Mouse (Mus musculus) limb, embryonic 10.5 days (tissue): ENCODE results near the gene Pitpnm2. TPM values are rescaled to one million over a fixed set of nuclear protein-coding genes. Genes with fewer than 3 reads are reported as not detected.
A peak's percentile ranks its signal among the peaks of the same experiment; 100 is the strongest.

Experiments used
- DNase-seq: peaks from one replicate; pipeline ENCODE4 v3.0.0-alpha.2; 2017; ENCODE audit warnings: low spot score
- H3K27ac ChIP-seq: fragments of 300-500 bp; sonication (generic); 2 replicates; pipeline ENCODE4 v1.5.1; 2016; ENCODE audit warnings: mild to moderate bottlenecking
- H3K27me3 ChIP-seq: fragments of 300-500 bp; sonication (generic); 2 replicates; pipeline ENCODE4 v1.6.1; 2016; ENCODE audit warnings: low read depth, mild to moderate bottlenecking; ENCODE audit not compliant: poor library complexity, severe bottlenecking
- H3K36me3 ChIP-seq: fragments of 300-500 bp; sonication (generic); 2 replicates; pipeline ENCODE4 v1.6.1; 2016; ENCODE audit warnings: mild to moderate bottlenecking, moderate library complexity
- H3K4me1 ChIP-seq: fragments of 300-500 bp; sonication (generic); 2 replicates; pipeline ENCODE4 v1.6.1; 2016
- H3K4me3 ChIP-seq: fragments of 300-500 bp; sonication (generic); 2 replicates; pipeline ENCODE4 v1.5.1; 2016; ENCODE audit warnings: mild to moderate bottlenecking, moderate library complexity
- H3K9me3 ChIP-seq: fragments of 300-500 bp; sonication (generic); replicated peaks from 2 replicates; pipeline ENCODE4 v1.6.1; 2016; ENCODE audit warnings: mild to moderate bottlenecking
- WGBS: fragments of 180-500 bp; shearing (Covaris S2); methylation state at CpG from one replicate; pipeline ENCODE4 v1.1.7; 2016; 5-methylcytosine and 5-hydroxymethylcytosine counted together
- polyA plus RNA-seq: library from polyadenylated mRNA; unstranded; fragments of >200 nt; fragmentation: Nextera tagmentation; extraction: Ambion mirVana; gene quantifications from 2 replicates; pipeline ENCODE4 v1.2.1, GENCODE M21; 2016

Pitpnm2 gene
- polyA plus RNA-seq, 1 experiment from 2014 or later: 2.0 TPM

DNA sequence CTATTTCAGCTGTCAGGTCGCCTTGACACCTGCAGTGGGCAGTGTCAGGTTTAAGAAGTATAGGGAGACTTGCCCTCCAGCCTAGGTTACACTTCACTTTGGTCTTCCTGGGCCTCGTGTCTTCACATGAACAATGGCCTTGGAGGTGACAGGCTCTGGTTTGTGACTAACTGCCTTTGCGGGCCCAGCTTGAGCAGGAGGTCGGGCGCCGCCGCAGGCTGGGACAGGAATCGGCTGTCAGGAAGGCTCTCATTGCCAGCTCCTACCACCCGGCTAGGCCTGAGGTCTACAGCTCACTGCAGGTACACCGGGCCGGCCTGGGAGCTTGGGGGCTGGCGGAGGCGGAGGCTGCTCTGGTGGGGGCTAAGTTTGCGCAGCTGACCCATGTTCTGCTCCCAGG, 136.5 kb downstream of the Pitpnm2 start:
- Histone ChIP-seq H3K27me3 (no peaks in the 10 kb centered on the region), H3K36me3 (peaks cover 23% of the 10 kb centered on the region), H3K4me1 (peaks cover 46% of the 10 kb centered on the region), H3K27ac (peak overlapping the region; percentile 90), H3K9me3 (no peaks in the 10 kb centered on the region), H3K4me3 (peak overlapping the region; percentile 87)
- WGBS: 24% methylated on average over 14 of the region's 14 CpGs
- DNase-seq: peak; percentile 64

DNA sequence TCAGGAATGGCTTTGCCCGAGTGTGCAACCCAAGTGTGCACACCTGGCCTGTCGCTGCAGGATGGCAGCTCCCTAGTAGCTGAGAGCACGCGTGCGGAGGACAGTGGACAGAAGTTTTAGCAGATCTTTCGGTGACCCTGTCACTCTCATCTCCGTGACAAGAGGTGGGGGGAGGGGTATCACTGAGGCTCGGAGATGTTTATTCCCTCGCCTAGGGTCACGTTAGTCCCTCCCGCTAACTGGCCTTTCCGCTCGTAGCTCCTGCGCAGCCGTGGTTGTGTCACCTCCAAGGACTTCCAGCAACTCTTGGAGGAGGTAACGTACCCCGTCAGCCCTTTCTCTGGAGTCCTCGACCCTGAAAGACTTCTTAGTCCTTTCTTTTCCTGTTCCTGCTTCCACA, 137.0 kb downstream of the Pitpnm2 start:
- no peak for DNase-seq
- peaks cover 41% of the 10 kb centered on the region for H3K4me1 ChIP-seq
- peak overlapping the region; percentile 87 for H3K4me3 ChIP-seq
- peak overlapping the region; percentile 90 for H3K27ac ChIP-seq
- peaks cover 18% of the 10 kb centered on the region for H3K36me3 ChIP-seq
- 1% methylated on average over 18 of the region's 18 CpGs for WGBS
- H3K9me3 ChIP-seq: no peaks in the 10 kb centered on the region
- no peaks in the 10 kb centered on the region for H3K27me3 ChIP-seq

DNA sequence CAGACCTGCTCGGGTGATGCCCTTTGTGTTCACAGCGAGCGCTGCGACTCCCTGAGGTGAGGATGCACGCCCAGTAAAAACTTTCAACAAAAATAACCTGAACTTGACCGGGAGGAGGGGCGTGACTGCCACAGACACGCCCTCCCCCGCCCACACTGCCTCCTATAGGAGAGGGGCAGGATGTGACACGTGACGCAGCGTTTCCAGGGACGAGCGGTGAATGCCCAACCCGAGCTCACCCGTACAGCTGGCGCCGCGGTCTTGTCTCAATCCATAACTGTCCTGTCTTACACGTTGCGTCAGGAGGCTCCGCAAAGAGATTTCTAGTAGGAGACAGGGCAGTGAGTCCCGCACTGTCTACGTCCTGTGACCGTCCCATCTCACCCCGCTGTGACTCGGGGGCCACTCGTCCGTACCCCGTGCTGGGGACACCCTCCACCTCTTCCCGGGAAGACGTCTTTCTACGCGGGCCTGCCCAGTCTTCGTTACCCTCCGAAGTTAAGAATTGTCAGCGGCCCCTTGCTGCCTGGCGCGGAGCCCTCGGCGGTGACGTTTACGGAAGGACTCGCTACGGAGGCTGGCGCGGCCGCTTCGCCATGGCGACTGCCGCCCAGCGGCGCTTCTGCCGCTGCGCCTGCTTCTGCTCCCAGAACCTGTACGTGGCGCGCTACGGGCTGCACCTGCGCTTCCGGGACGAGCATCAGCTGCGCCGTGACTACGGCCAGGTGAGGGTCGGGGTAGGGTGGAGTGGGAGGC, 137.6 kb downstream of the Pitpnm2 start, which contains the start of gene Ogfod2:
TSS of gene Ogfod2 (plus strand) at position 556 of the 756 bp plus-strand sequence.
- under 1% methylated on average over 66 of the region's 66 CpGs for WGBS
- H3K4me3 ChIP-seq: peak within 1 kb of the TSS; percentile 87
- no peaks in the 10 kb centered on the region for H3K9me3 ChIP-seq
- peak; percentile 98 for DNase-seq
- H3K27me3 ChIP-seq: no peaks in the 10 kb centered on the region
- H3K27ac ChIP-seq: peak within 1 kb of the TSS; percentile 90
- peaks cover 35% of the 10 kb centered on the region for H3K4me1 ChIP-seq
- H3K36me3 ChIP-seq: peaks cover 12% of the 10 kb centered on the region; the same call in 1 of the 2 replicates

DNA sequence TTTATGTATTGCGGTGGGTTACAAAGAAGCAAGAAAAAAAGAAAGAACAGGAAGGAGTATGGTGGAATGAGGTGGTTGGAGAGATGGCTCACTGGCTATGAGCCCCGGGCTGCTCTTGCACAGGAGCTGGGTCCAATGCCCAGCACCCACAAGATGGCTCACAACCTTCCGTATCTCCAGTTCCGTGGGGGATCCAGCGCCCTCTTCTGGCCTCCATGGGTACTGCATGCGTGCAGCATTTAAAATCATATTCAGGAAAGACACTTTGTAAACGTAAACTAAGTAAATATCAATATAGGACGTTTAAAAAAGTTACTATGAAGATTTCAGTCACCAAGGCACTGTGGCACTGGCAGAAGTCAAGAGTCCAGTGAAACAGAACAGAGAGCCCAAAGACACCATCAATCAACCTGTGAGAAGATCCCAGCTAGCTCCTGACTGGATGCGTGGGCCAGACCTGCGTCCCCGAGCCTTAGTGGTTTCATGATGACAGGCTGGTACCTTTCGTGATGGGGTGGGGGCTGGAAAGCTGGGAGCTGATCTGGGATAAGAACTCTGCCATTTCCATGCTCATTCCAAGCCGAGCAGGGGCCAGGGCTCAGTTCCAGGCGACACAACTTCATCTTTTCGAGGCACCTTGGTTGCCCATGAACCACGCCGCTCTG, 138.4 kb downstream of the Pitpnm2 start:
- peak overlapping the region; percentile 87 for H3K4me3 ChIP-seq
- DNase-seq: peak; percentile 68
- peak overlapping the region; percentile 90 for H3K27ac ChIP-seq
- WGBS: 33% methylated on average over 17 of the region's 17 CpGs
- peaks cover 10% of the 10 kb centered on the region; the same call in 1 of the 2 replicates for H3K36me3 ChIP-seq
- H3K27me3 ChIP-seq: no peaks in the 10 kb centered on the region
- H3K4me1 ChIP-seq: peaks cover 28% of the 10 kb centered on the region
- no peaks in the 10 kb centered on the region for H3K9me3 ChIP-seq

DNA sequence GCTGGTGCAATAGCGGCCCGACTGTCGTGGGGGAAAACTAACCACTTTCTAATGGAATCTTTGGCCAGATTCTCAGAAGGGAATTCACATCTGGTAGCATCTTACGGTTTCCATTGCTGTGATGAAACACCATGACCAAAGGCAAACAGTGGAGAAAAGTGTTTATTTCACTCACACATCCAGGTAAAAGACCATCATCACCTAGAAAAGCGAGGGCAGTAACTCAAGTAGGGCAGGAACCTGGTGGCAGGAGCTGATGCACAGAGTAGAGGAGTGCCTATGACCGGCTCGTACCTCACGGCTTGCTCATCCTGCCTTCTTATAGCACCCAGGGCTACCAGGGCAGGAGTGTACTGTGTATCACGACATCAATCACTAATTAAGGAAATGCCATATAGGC, 146.0 kb downstream of the Pitpnm2 start:
- H3K4me3 ChIP-seq: no peak overlapping the region
- H3K4me1 ChIP-seq: no peaks in the 10 kb centered on the region
- no peaks in the 10 kb centered on the region for H3K36me3 ChIP-seq
- no peak for DNase-seq
- no peak overlapping the region for H3K27ac ChIP-seq
- no peaks in the 10 kb centered on the region for H3K27me3 ChIP-seq
- WGBS: 93% methylated on average over 9 of the region's 9 CpGs
- no peaks in the 10 kb centered on the region for H3K9me3 ChIP-seq

DNA sequence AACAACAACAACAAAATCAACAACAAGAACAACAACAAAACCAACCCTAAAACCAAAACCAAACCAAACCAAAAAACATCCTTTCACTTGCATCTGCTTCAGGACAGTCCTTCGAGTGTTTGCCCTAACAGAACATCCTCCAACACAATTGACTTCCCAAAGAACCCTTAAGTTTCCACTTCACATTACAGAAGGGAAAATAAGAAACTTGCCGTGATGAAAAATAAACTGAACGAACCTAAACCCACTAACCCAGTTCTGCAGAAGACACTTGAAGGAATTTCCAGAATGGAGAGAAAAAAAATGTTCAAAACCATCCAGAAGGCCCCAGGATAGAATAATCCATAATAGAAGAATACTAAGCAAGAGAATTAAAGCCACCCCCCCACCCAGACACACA, 146.5 kb downstream of the Pitpnm2 start:
- Histone ChIP-seq H3K27me3 (no peaks in the 10 kb centered on the region), H3K36me3 (no peaks in the 10 kb centered on the region), H3K9me3 (no peaks in the 10 kb centered on the region), H3K4me3 (no peak overlapping the region), H3K27ac (no peak overlapping the region), H3K4me1 (no peaks in the 10 kb centered on the region)
- no peak for DNase-seq
- 87% methylated on average over 3 of the region's 3 CpGs for WGBS

DNA sequence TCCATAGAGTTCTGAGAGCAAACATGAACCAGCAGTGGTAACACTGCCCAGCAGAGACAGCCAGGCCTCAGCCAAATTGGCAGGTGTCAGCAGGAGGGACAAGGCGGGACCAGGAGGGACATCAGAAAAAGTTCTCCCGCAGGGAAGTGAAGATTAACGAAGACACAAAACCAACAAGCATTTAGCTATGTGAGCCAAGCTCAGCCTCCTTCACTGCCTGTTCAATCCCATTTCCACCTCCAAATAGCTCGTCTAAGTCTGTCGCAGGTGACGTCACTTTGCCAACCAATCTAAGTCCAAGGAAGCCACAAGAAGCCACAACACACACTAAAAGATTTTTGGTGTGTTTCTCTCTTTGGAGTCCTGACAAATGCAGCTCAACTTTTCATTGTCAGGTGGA, 147.2 kb downstream of the Pitpnm2 start:
- Histone ChIP-seq H3K9me3 (no peaks in the 10 kb centered on the region), H3K4me1 (no peaks in the 10 kb centered on the region), H3K36me3 (no peaks in the 10 kb centered on the region), H3K4me3 (no peak overlapping the region), H3K27ac (no peak overlapping the region), H3K27me3 (no peaks in the 10 kb centered on the region)
- WGBS: 83% methylated on average over 6 of the region's 6 CpGs
- no peak for DNase-seq

DNA sequence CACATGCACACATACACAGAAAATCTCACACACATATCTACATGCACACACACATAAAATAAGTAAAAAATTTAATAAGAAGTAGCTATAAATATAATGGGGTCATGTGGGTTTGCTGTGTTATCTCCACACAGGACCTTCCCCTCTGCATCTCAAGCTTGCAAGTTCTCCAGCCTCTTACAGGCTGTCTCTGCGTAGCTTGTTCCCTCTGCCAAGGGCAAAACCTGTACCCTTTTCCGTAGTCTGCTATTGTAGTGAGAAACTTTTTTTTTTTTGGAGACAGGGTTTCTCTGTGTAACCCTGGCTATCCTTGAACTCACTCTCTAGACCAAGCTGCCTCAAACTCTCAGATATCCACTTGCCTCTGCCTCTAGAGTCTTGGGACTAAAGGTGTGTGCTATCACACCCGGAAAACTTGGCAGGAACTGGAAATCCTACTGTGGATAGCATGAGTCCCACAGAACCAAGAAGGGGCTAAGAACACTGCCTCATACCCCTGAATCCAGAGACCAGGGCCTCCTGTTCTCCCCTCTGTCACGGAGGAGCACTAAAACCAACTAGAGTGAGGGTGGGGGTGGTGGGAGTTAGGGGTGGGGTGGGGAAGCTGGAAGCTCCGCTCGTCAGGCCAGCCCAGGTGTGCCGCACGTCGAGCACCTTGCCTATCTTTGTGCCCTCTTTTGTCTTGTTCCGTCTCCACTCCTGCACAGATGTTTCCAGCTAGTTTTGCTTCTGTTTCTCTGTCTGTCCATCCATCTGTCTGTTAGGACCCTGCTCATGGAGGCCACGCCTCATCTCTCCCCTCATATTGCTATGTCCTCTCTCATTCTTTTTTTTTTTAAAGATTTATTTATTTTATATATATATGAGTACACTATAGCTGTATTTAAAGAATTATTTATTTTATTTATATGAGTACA, 149.2 kb downstream of the Pitpnm2 start:
- DNase-seq: no peak
- peaks cover 7% of the 10 kb centered on the region for H3K4me1 ChIP-seq
- peaks cover 7% of the 10 kb centered on the region for H3K27me3 ChIP-seq
- no peak overlapping the region for H3K4me3 ChIP-seq
- no peaks in the 10 kb centered on the region for H3K36me3 ChIP-seq
- H3K27ac ChIP-seq: no peak overlapping the region
- 91% methylated on average over 11 of the region's 11 CpGs for WGBS
- H3K9me3 ChIP-seq: no peaks in the 10 kb centered on the region

DNA sequence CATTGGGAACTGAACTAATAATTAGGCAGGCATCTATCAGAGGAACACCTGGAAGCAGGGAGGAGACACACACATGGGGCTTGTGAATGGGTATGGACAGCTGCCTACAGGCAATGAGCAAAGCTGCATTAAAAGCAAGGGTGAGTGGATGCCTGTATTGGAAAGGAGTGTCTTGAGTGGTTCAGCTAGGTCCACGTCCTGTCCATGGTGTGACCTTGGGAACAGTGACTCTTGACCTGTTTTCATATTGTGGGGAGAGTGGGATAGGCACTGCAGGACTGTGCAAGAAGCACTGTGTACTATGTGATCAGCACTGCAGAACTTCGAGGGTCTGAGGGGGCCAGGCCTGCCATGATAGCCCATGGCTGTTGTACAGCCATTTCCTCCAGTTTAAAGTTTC, 150.6 kb downstream of the Pitpnm2 start:
- Histone ChIP-seq H3K4me3 (no peak overlapping the region), H3K9me3 (no peaks in the 10 kb centered on the region), H3K36me3 (no peaks in the 10 kb centered on the region), H3K27me3 (peaks cover 21% of the 10 kb centered on the region), H3K4me1 (peaks cover 13% of the 10 kb centered on the region), H3K27ac (no peak overlapping the region)
- WGBS: 84% methylated on average over 2 of the region's 2 CpGs
- DNase-seq: no peak

DNA sequence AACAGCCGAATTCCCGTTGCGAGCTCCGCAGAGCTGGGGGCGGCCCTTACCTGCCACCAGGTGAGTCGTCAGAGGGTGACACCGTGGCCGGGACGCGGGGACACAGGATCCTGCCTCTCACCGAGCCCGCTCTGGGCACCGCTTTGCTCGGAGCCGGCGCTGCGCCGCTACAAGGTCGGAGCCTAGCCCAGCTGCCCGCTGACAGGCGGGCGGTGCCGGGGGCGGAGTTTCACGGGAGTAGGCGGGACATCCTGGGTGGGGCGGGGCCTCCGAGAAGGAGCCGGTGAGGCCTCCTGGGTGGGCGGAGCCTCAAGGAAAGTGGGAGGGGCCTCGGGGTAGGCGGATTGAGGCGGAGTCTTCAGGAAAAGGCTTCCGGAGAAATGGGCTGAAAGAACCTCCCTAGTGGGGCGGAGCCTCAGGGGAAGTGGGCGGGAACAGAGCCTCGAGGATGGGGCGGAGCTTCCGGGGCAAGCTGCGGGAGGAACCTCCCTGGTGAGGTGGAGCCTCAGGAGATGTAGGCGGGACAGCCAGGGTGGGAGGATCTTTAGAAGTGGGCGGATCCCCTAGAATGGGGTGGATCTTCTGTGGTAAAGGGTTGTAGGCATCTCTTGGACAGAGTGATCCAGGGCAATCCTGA, 153.8 kb downstream of the Pitpnm2 start, which contains the start of gene Abcb9:
TSS of gene Abcb9 (minus strand) at position 203 of the 637 bp plus-strand sequence.
- peaks cover 16% of the 10 kb centered on the region for H3K4me1 ChIP-seq
- H3K36me3 ChIP-seq: no peaks in the 10 kb centered on the region
- 0 out of 2 replicates have a peak within 1 kb of the TSS, but pooled peaks have one; percentile 10 for H3K27ac ChIP-seq
- H3K9me3 ChIP-seq: no peaks in the 10 kb centered on the region
- 2% methylated on average over 42 of the region's 42 CpGs for WGBS
- DNase-seq: peak; percentile 85
- H3K4me3 ChIP-seq: peak within 1 kb of the TSS; percentile 53
- peaks cover 30% of the 10 kb centered on the region for H3K27me3 ChIP-seq

DNA sequence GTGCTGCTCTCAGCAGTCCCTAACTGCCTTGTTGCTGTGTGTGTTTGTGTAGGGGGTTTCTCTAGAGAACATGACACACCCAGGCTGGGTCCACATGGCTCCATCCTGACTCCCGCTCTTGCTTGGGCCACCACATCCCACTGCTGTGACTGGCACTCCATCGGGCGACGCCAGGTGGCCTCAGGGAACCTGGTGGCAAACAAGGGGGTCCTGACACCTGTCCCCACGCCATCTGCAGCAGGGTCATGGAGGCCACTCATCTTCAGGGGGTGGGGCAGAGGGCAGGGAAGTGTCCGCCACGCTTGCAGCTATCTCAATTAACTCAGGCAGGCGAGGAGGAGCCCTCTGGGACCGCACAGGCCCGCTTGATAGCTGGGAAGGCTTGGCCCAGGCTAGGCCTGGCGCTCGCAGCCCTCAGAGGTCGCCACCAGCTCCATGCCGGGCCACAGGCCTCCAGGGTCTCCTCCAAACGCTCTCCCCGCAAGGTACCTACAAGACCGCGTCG, 154.4 kb downstream of the Pitpnm2 start:
- no peaks in the 10 kb centered on the region for H3K36me3 ChIP-seq

More for the DNA sequence above, 154.4 kb downstream of the Pitpnm2 start:
- H3K27me3 ChIP-seq: peaks cover 30% of the 10 kb centered on the region
- DNase-seq: peak; percentile 45
- peaks cover 16% of the 10 kb centered on the region for H3K4me1 ChIP-seq
- peak overlapping the region; percentile 53 for H3K4me3 ChIP-seq
- H3K27ac ChIP-seq: 0 out of 2 replicates have a peak overlapping the region, but pooled peaks have one; percentile 10
- H3K9me3 ChIP-seq: no peaks in the 10 kb centered on the region
- 10% methylated on average over 19 of the region's 19 CpGs for WGBS
